In the genomic region with DNA sequence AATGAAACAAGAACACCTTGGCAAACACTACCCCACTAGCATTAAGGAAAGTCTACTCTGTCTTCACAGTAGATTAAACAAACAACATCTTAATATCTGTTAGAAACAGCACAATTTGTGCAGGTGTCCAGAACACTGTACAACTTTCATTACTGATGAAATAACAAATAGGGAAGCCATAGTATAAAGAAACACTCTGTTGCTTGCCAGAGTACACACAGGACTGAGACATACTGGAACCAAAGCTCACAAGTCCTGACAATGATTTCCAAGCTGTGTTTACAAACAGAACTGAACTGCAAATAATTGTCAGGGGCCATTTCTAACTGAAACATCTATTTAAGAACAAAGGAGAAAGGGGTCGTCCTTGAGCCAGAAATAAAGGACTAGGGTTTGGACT, we compare ENCODE assay signal across 28 mouse cellular contexts.
DNase-seq lines count a peak whose midpoint lies in the region; ATAC-seq and TF ChIP-seq lines count a peak whose summit lies in the region.
"Had no signal": no experiment of that assay in that cellular context is flagged by ENCODE, and none has a peak within 500 bp of the region (broad histone marks: within the 10 kb centered on the region; RNA-seq: fewer than 3 reads in every experiment).

No protein-coding gene starts in this region.

- DNase-seq in kidney, adult 2 months, result peak; percentile 21
- DNase-seq in kidney, postnatal 10 days, result no peak
- no peak for DNase-seq in lung, postnatal 4 days
- no peak for DNase-seq in neural tube, embryonic 10.5 days (ENCODE audit: extremely low spot score, low spot score)
- DNase-seq in stomach, postnatal 0 days (ENCODE audit: low spot score), result no peak
- DNase-seq: adrenal gland, postnatal 14 days; cerebellum, adult 11 months; cerebellum, adult 9-10 months; cerebellum, postnatal 36 days; gastrocnemius, postnatal 10 days; heart, adult 18-20 months; heart, postnatal 36 days; kidney, postnatal 36 days; liver, embryonic 13.5 days; lung, adult 2 months; right cerebral cortex, postnatal 14 days had no signal

- no peak for TF ChIP-seq CTCF in kidney, adult 2 months (conservative IDR thresholded peaks at IDR 0.05; ENCODE audit: insufficient read depth, insufficient read length, low read depth, low read length)
- TF ChIP-seq CTCF in stomach, postnatal 0 days (IDR thresholded peaks at IDR 0.05; ENCODE audit: low read depth), result no peak

- 33% methylated on average over 1 of the region's 1 CpGs for WGBS in kidney, adult 2 months
- 33% methylated on average over 1 of the region's 1 CpGs for WGBS in lung, embryonic 16.5 days
- WGBS in neural tube, embryonic 13.5 days, result 33% methylated on average over 1 of the region's 1 CpGs
- WGBS in stomach, postnatal 0 days, result 30% methylated on average over 1 of the region's 1 CpGs

- H3K4me3 ChIP-seq in kidney, adult 2 months (ENCODE audit: insufficient read depth, low read depth, low read length), result no peak overlapping the region
- H3K4me3 ChIP-seq in lung, embryonic 16.5 days (ENCODE audit: low read length), result no peak overlapping the region
- H3K4me3 ChIP-seq in neural tube, embryonic 13.5 days, result no peak overlapping the region
- no peak overlapping the region for H3K4me3 ChIP-seq in stomach, postnatal 0 days (ENCODE audit: low read depth, low read length)
- H3K4me3 ChIP-seq: forebrain, embryonic 13.5 days; kidney, embryonic 15.5 days; layer of hippocampus, adult 2 months; limb, embryonic 13.5 days; liver, embryonic 13.5 days; megakaryocyte, embryonic 14.5 days; neural tube, embryonic 12.5 days had no signal

- H3K4me1 ChIP-seq in kidney, adult 2 months (ENCODE audit: control insufficient read depth, insufficient read depth, low read length), result no peaks in the 10 kb centered on the region
- H3K4me1 ChIP-seq in lung, embryonic 16.5 days (replicated peaks; ENCODE audit: control insufficient read depth, insufficient read depth, low read length), result 0 out of 2 replicates have a peak, but pooled peaks cover 6% of the 10 kb centered on the region
- peaks cover 10% of the 10 kb centered on the region; the same call in 1 of the 2 replicates for H3K4me1 ChIP-seq in neural tube, embryonic 13.5 days (replicated peaks)
- no peaks in the 10 kb centered on the region for H3K4me1 ChIP-seq in stomach, postnatal 0 days (replicated peaks; ENCODE audit: control insufficient read depth, insufficient read depth)
- H3K4me1 ChIP-seq: forebrain, embryonic 13.5 days; kidney, embryonic 15.5 days; limb, embryonic 13.5 days; liver, embryonic 13.5 days; megakaryocyte, embryonic 14.5 days; neural tube, embryonic 12.5 days had no signal

- H3K27me3 ChIP-seq in kidney, adult 2 months (replicated peaks; ENCODE audit: control insufficient read depth, insufficient read depth, low read length), result no peaks in the 10 kb centered on the region
- H3K27me3 ChIP-seq in lung, embryonic 16.5 days (ENCODE audit: control insufficient read depth, insufficient read depth, low read depth, low read length), result no peaks in the 10 kb centered on the region
- H3K27me3 ChIP-seq in neural tube, embryonic 13.5 days, result no peaks in the 10 kb centered on the region
- H3K27me3 ChIP-seq in stomach, postnatal 0 days (ENCODE audit: control insufficient read depth, insufficient read depth, low read length), result no peaks in the 10 kb centered on the region
- H3K27me3 ChIP-seq: forebrain, embryonic 13.5 days; kidney, embryonic 15.5 days; limb, embryonic 13.5 days; liver, embryonic 13.5 days; megakaryocyte, embryonic 14.5 days; neural tube, embryonic 12.5 days had no signal

- no peak overlapping the region for H3K27ac ChIP-seq in kidney, adult 2 months (ENCODE audit: insufficient read depth, low read depth, low read length)
- H3K27ac ChIP-seq in lung, embryonic 16.5 days (ENCODE audit: low read length), result peak overlapping the region; percentile 48
- 0 out of 2 replicates have a peak overlapping the region, but pooled peaks have one; percentile 9 for H3K27ac ChIP-seq in neural tube, embryonic 13.5 days (replicated peaks)
- no peak overlapping the region for H3K27ac ChIP-seq in stomach, postnatal 0 days (replicated peaks)
- H3K27ac ChIP-seq: forebrain, embryonic 13.5 days; kidney, embryonic 15.5 days; layer of hippocampus, adult 2 months; limb, embryonic 13.5 days; liver, embryonic 13.5 days; neural tube, embryonic 12.5 days had no signal

- no peak overlapping the region for H3K9ac ChIP-seq in lung, embryonic 16.5 days (ENCODE audit: low read length)
- no peak overlapping the region for H3K9ac ChIP-seq in neural tube, embryonic 13.5 days
- H3K9ac ChIP-seq in stomach, postnatal 0 days (ENCODE audit: low read length), result no peak overlapping the region
- H3K9ac ChIP-seq: forebrain, embryonic 13.5 days; kidney, embryonic 15.5 days; limb, embryonic 13.5 days; liver, embryonic 13.5 days; neural tube, embryonic 12.5 days had no signal

- TF ChIP-seq EP300 in stomach, postnatal 0 days (optimal IDR thresholded peaks at IDR 0.05), result no peak

- no peak overlapping the region for H3K4me2 ChIP-seq in lung, embryonic 16.5 days (ENCODE audit: low read depth, low read length)
- H3K4me2 ChIP-seq in neural tube, embryonic 13.5 days, result no peak overlapping the region
- H3K4me2 ChIP-seq in stomach, postnatal 0 days (replicated peaks; ENCODE audit: low read depth), result no peak overlapping the region
- H3K4me2 ChIP-seq: forebrain, embryonic 13.5 days; heart, embryonic 11.5 days; kidney, embryonic 15.5 days; limb, embryonic 13.5 days; liver, embryonic 13.5 days; neural tube, embryonic 12.5 days had no signal

- TF ChIP-seq POLR2A in kidney, adult 2 months (IDR thresholded peaks at IDR 0.05; ENCODE audit: low read depth, low read length), result no peak

- 0 out of 2 replicates have a peak, but pooled peaks have one; percentile 31 for ATAC-seq in lung, embryonic 16.5 days (ENCODE audit: low read depth)
- ATAC-seq in neural tube, embryonic 13.5 days (ENCODE audit: low read depth), result no peak
- peak; percentile 83; the same call in 1 of the 2 replicates for ATAC-seq in stomach, postnatal 0 days (ENCODE audit: low FRiP score, low TSS enrichment)
- no peak for ATAC-seq in granulocyte monocyte progenitor cell, adult 5-6 weeks (replicated peaks; ENCODE audit: poor library complexity, severe bottlenecking)
- ATAC-seq: CD4-positive, CD25-positive, alpha-beta regulatory T cell, adult 4 months; forebrain, embryonic 13.5 days; intestine, embryonic 16.5 days had no signal

- no peaks in the 10 kb centered on the region for H3K9me3 ChIP-seq in lung, embryonic 16.5 days (ENCODE audit: control insufficient read depth, low read length)
- no peaks in the 10 kb centered on the region for H3K9me3 ChIP-seq in neural tube, embryonic 13.5 days
- H3K9me3 ChIP-seq in stomach, postnatal 0 days (ENCODE audit: control insufficient read depth, low read length), result no peaks in the 10 kb centered on the region
- H3K9me3 ChIP-seq: forebrain, embryonic 13.5 days; kidney, embryonic 15.5 days; limb, embryonic 13.5 days; liver, embryonic 13.5 days; megakaryocyte, embryonic 14.5 days; neural tube, embryonic 12.5 days had no signal

- no peaks in the 10 kb centered on the region for H3K36me3 ChIP-seq in kidney, adult 2 months (ENCODE audit: control insufficient read depth, insufficient read depth, low read length)
- H3K36me3 ChIP-seq in lung, embryonic 16.5 days (ENCODE audit: control insufficient read depth, insufficient read depth, low read length), result no peaks in the 10 kb centered on the region
- H3K36me3 ChIP-seq in neural tube, embryonic 13.5 days, result no peaks in the 10 kb centered on the region
- H3K36me3 ChIP-seq in stomach, postnatal 0 days (ENCODE audit: control insufficient read depth, insufficient read depth, low read length), result no peaks in the 10 kb centered on the region
- H3K36me3 ChIP-seq: kidney, embryonic 15.5 days; limb, embryonic 13.5 days; liver, embryonic 13.5 days; neural tube, embryonic 12.5 days had no signal

Comparison
In these comparisons a context has a peak if more than half of its experiments do, and no peak if none do; other contexts are left out.
1. H3K27ac ChIP-seq: peak in lung, embryonic 16.5 days (single experiment) and neural tube, embryonic 13.5 days (single experiment); none in kidney, adult 2 months (single experiment) and stomach, postnatal 0 days (single experiment).
2. ATAC-seq: peak in lung, embryonic 16.5 days (single experiment) and stomach, postnatal 0 days (single experiment); none in neural tube, embryonic 13.5 days (single experiment) and granulocyte monocyte progenitor cell, adult 5-6 weeks (single experiment).